Mouse (Mus musculus) adrenal gland, postnatal 0 days (tissue): ENCODE results near the gene Tlr3. TPM values are rescaled to one million over a fixed set of nuclear protein-coding genes. Genes with fewer than 3 reads are reported as not detected.

Experiments used
- polyA plus RNA-seq: library from polyadenylated mRNA; unstranded; fragments of >200 nt; fragmentation: Nextera tagmentation; extraction: Ambion mirVana; gene quantifications from 2 replicates; pipeline ENCODE4 v1.2.1, GENCODE M21; 2015

Gene Tlr3
- 3.3 and 4.4 TPM in 2 replicates for polyA plus RNA-seq

DNA sequence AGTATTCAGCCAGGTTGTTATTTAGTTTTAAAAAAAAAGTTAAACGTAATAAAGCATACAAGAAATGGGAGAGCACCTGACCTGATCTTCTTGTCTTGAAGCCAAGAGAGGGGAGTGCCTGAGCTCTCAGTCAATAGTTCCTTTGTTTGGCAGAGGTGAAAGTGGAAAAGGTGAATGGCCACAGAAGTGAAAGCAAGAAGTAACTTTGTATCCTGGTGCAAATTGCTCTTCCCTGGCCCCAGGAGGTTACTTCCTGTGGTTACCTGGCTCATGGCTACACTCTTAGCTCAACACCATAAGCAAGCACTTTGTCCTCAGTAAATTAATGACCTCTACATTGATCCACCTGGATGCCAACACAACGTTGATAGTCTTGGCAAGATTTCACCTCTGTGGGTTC lies at the start of gene Tlr3:
TSS of gene Tlr3 (minus strand) at position 199 of the 400 bp plus-strand sequence.

DNA sequence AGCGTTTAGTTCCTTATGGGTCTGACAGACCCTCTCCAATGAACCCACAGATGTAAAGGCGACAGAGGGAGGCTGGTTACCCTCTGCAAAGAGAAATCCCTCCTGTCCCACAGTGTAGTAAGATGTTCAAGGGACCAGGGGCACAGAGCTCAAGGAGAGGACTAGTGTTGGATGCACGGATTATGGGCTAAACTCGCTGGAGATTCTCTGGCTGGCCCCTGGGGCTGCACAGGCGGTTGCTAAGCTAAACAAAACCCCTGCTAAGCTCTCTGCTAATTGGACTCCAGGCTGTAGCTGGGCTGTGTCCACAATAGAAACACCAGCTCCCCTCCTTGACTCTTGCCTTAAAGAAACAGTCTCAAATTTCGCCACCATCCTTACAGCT lies 28.9 kb downstream of the Tlr3 start, which contains the start of gene Fam149a:
TSS of gene Fam149a (minus strand) at position 329 of the 385 bp plus-strand sequence.

Other genes with a start within 250 kb of the Tlr3 start
- 1.0 and 2.1 TPM in 2 replicates for gene F11, start 149.0 kb downstream of the Tlr3 start, polyA plus RNA-seq
- gene Klkb1, start 116.2 kb downstream of the Tlr3 start, polyA plus RNA-seq = 0.35 and 1.4 TPM in 2 replicates
- gene Gm45753, start 102.6 kb downstream of the Tlr3 start, polyA plus RNA-seq = 1.0 TPM in 2 replicates
- 5.1 and 10.2 TPM in 2 replicates for gene Cyp4v3, start 77.9 kb downstream of the Tlr3 start, polyA plus RNA-seq
- 7.2 and 8.4 TPM in 2 replicates for gene Fam149a, start 28.8 kb downstream of the Tlr3 start, polyA plus RNA-seq
- gene Sorbs2, start 96.7 kb upstream of the Tlr3 start, polyA plus RNA-seq = 18.9 and 36.0 TPM in 2 replicates